Mouse (Mus musculus): ENCODE results near the gene Cdan1.
"Not testable (repeated sequence)": the region's sequence is repeated elsewhere in the genome, so short reads cannot be mapped to it uniquely, and the experiment has no call there.

The Cdan1 gene

GRCm38 (mm10) chr2:120745496-120745895, 104.4 kb downstream of the Cdan1 start:
- no peak for DNase-seq (ENCODE audit: low spot score in 2 of 2)

GRCm38 (mm10) chr2:120731877-120732530, 117.9 kb downstream of the Cdan1 start:
- DNase-seq (ENCODE audit: low spot score in 2 of 2) = no peak

- DNase-seq (ENCODE audit: low spot score in 2 of 2) = peak; percentile 89 to 92
Measured at GRCm38 (mm10) chr2:120731167-120731862, 118.6 kb downstream of the Cdan1 start.

GRCm38 (mm10) chr2:120730639-120731166, 119.2 kb downstream of the Cdan1 start:
- peak in 1 of 2 experiments; percentile 21 for DNase-seq (ENCODE audit: low spot score in 2 of 2)

- DNase-seq (ENCODE audit: low spot score in 2 of 2) = no peak
Measured at GRCm38 (mm10) chr2:120729775-120730585, 119.9 kb downstream of the Cdan1 start.

GRCm38 (mm10) chr2:120724176-120724575, 125.8 kb downstream of the Cdan1 start:
- DNase-seq (ENCODE audit: low spot score in 2 of 2) = no peak

- no peak for DNase-seq (ENCODE audit: low spot score in 2 of 2)
Measured at GRCm38 (mm10) chr2:120723621-120724020, 126.3 kb downstream of the Cdan1 start.

- DNase-seq (ENCODE audit: low spot score in 2 of 2) = no peak
Measured at GRCm38 (mm10) chr2:120722491-120722890, 127.4 kb downstream of the Cdan1 start.

GRCm38 (mm10) chr2:120721911-120722310, 128.0 kb downstream of the Cdan1 start:
- no peak for DNase-seq (ENCODE audit: low spot score in 2 of 2)

GRCm38 (mm10) chr2:120720821-120721220, 129.1 kb downstream of the Cdan1 start:
- DNase-seq (ENCODE audit: low spot score in 2 of 2) = no peak

- DNase-seq (ENCODE audit: low spot score in 2 of 2) = no peak
Measured at GRCm38 (mm10) chr2:120718496-120718895, 131.4 kb downstream of the Cdan1 start.

- no peak for DNase-seq (ENCODE audit: low spot score in 2 of 2)
Measured at GRCm38 (mm10) chr2:120713441-120713840, 136.5 kb downstream of the Cdan1 start.

- DNase-seq (ENCODE audit: low spot score in 2 of 2) = no peak
Measured at GRCm38 (mm10) chr2:120710948-120711347, 139.0 kb downstream of the Cdan1 start.

- no peak for DNase-seq (ENCODE audit: low spot score in 2 of 2)
Measured at GRCm38 (mm10) chr2:120710154-120710553, 139.8 kb downstream of the Cdan1 start.

- no peak for DNase-seq (ENCODE audit: low spot score in 2 of 2)
Measured at GRCm38 (mm10) chr2:120707041-120707440, 142.9 kb downstream of the Cdan1 start.

- no peak for DNase-seq (ENCODE audit: low spot score in 2 of 2)
Measured at GRCm38 (mm10) chr2:120702675-120703074, 147.3 kb downstream of the Cdan1 start.

- DNase-seq (ENCODE audit: low spot score in 2 of 2) = no peak
Measured at GRCm38 (mm10) chr2:120700379-120700885, 149.5 kb downstream of the Cdan1 start.

GRCm38 (mm10) chr2:120697767-120698166, 152.2 kb downstream of the Cdan1 start:
- DNase-seq (ENCODE audit: low spot score in 2 of 2) = no peak

- DNase-seq (ENCODE audit: low spot score in 2 of 2) = not testable (repeated sequence)
Measured at GRCm38 (mm10) chr2:120681151-120681550, 168.8 kb downstream of the Cdan1 start.

- DNase-seq (ENCODE audit: low spot score in 2 of 2) = no peak
Measured at GRCm38 (mm10) chr2:120670253-120670652, 179.7 kb downstream of the Cdan1 start.

- DNase-seq (ENCODE audit: low spot score in 2 of 2) = no peak
Measured at GRCm38 (mm10) chr2:120667446-120667845, 182.5 kb downstream of the Cdan1 start.
